Mouse (Mus musculus) testis, postnatal 10 days (tissue): ENCODE data around the gene Olfr866.

Source experiments
- DNase-seq: peaks from one replicate; pipeline ENCODE4 v3.0.0; 2021; ENCODE audit warnings: low spot score

Olfr866 gene

GRCm38 (mm10) chr9:20027935-20028334 is at the start of gene Olfr866:
Olfr866 (minus strand) TSS chr9:20028035.
- no peak for DNase-seq

- peak; percentile 38 for DNase-seq
Measured at GRCm38 (mm10) chr9:20073523-20074177, 45.8 kb upstream of the Olfr866 start.

GRCm38 (mm10) chr9:20071291-20071690 is 43.5 kb upstream of the Olfr866 start:
- DNase-seq: no peak

GRCm38 (mm10) chr9:20070236-20070635 is 42.4 kb upstream of the Olfr866 start:
- no peak for DNase-seq

- DNase-seq: no peak
Measured at GRCm38 (mm10) chr9:20057462-20057861, 29.6 kb upstream of the Olfr866 start, which contains the start of gene Olfr867. Olfr867 (minus strand) TSS chr9:20057562.

- DNase-seq: no peak
Measured at GRCm38 (mm10) chr9:20047964-20048363, 20.1 kb upstream of the Olfr866 start.
